Mouse (Mus musculus) kidney, postnatal 10 days (tissue): ENCODE measurements around the gene Man1b1.

ENCODE experiments used
- DNase-seq: peaks from one replicate; pipeline ENCODE4 v3.0.0; 2021; ENCODE audit warnings: mixed read lengths

Gene Man1b1

DNA sequence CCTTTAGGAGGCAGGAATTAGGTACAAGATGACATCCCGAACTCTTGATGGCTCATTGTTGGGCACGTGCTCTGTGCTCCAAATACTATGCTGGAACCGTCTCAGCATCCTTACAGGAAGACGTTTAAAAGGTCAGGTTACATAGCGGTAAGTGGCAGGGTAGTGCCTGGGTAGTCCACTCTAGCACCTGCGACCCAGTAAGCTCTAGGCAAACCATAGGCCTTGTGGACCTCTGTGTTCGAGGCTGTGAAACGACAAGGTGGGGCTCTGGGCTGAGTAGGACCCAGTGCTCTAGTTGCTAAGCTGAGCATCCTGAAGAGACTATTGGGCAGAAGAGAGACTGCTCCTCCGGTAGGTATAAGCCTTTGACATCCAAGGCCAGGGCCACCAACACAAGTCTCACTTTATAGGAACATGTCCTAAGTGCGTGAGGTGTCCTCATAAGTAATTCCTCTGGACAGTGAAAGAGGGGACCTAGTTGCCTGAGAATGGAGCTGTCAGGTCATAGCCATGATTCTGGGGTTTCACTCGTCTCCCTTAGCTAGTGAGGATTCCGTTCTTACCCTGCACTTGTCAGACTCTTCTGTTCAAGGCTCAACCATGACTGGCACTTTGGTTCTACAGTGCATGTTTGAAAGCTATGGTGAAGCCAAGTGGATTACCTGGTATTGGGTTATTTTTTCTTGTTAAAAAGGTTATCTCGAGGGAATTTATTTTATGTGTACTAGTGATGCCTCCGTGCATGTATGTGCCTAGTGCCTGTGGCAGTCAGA, 26.4 kb upstream of the Man1b1 start:
- no peak for DNase-seq

GRCm38 (mm10) chr2:25310180-25310579, 22.0 kb upstream of the Man1b1 start:
- DNase-seq, result no peak

DNA sequence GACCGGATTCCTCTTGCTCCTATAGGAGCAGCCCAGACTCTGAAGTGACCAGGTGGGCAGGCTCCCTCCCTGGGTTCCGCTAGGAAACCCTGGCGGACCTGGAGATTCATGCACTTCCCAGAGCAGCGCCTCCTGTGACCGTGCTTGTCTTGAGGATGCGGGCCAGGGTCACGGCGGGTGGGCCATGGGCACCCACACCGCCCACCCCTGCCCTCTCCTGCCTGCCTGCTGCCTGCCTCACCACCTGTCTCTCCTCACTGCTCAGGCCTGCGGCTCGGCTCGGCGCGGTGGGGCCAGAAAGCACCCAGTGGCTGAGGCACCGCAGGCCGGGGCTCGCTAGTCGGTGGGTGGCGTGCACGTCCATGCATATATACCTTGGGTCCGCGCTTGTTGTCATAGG, 21.2 kb upstream of the Man1b1 start:
- DNase-seq, result no peak

DNA sequence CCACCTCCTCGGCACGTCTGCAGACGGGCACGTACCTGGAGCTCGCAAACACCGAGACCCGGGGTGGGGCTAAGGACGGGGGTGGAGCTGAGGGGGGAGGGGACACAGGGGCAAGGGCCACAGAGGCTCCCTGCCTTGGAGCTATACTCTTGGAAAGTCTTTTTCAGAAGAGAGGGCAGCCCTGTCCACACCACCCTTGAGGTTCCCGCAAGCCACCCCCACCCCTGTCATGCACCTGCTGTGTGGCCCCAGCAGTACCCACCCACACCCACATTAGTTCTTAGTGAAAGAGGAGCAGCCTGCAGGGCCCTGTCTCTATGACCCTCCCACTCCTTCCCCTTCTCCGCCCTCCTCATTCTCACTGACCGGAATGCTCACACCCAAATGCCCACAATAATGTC, 20.6 kb upstream of the Man1b1 start:
- DNase-seq, result no peak

DNA sequence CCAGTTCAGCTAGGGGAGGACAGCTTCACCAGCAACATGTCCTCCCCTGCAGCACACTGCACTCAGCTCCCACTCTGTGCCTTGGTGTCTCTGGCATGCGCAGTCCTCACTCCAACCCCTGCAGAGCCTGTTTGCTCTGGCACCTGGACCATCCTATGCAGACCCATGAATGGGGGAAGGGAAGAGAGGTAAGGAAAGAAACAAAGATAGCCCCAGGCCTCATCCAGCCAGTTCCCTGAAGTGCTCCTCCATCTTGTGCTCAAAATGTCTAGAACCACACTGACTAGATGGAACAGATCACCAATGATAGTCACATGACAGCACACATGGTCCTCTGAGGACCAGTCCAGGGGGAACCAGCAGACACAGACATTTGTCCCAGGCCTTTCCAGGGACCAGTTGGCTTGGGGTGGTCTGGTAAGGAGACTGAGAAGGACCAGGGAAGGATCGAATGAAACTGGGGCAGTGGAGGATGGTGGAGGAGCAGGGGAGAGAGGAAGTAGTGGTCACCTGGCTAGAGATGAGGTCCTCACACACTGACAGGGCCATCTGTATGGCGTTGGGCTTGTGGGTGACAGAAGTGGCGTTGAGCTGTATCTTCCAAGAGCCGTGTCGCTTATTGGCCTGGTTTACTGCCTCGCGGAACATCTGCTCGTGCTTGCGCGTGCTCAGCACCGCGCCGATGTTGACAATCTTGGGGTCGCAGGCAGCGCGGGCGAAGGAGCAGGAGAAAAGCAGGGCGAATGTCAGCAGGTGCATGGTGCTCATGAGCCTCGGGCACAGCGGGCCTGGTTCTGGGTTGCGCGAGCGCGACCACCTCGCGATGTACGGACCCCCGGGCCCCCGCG, 13.8 kb upstream of the Man1b1 start:
- DNase-seq, result no peak

GRCm38 (mm10) chr2:25318971-25319773, 13.0 kb upstream of the Man1b1 start, which contains the start of gene Grin1:
Gene Grin1, minus strand, starts transcription at chr2:25319187.
- DNase-seq, result peak; percentile 86

DNA sequence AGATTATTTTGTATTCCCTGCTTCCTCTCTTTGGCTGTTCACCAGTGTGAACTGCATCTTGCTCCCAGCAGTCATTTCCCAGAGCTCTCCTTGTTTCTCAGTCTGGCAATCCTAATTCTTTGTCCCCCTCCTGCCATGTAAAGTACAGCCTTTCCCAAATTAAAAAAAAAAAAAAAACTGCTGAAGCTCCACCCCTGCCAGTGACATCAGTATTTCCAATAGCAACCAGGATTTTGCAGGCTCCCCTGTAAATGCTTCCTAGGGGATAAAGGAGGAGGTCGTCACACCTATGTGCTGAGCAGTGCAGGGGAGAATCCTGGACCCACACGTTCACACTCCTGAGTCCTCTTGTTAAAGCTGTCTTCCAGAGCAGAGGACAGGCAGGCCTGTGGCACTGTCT, 12.1 kb upstream of the Man1b1 start:
- DNase-seq, result no peak

DNA sequence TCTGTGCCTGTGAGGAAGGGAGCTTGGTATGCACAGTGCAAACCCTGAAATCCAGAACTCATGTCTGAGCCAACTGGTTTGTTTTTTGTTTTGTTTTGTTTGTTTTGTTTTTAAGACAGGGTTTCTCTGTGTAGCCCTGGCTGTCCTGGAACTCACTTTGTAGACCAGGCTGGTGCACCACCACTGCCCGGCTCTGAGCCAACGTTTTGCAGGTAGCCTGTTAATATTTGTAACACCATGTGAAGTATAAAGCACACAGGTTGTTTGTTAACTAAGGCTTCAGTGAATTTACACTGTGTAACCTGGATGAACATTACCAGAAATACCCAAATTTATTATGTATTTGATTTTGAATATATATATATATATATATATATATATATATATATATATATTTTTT, 6.1 kb upstream of the Man1b1 start:
- DNase-seq, result no peak

GRCm38 (mm10) chr2:25328440-25328839, 3.7 kb upstream of the Man1b1 start:
- peak; percentile 62 for DNase-seq

- no peak for DNase-seq
These were observed 668 bp upstream of the Man1b1 start for GRCm38 (mm10) chr2:25331470-25331869.

DNA sequence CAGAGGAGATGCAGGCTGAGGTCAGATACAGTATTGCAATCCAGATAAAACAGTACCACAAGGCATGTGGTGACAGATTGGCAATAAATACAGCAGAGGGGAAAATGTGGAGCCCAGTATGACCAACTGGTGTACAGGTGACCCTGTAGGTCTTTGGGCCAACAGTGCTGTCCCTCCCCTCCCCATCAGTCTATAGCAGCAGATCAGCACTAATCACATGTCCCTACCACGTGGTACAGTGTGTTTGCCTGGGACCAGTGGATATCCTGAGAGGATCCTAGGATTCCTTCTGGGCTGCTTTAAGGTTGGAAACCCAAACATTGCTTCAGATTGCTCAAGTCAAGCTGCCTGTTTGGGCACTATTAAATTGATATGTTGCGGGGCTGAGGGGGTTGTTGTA, 1.4 kb downstream of the Man1b1 start:
- DNase-seq, result no peak

GRCm38 (mm10) chr2:25338303-25338702, 6.2 kb downstream of the Man1b1 start:
- no peak for DNase-seq

DNA sequence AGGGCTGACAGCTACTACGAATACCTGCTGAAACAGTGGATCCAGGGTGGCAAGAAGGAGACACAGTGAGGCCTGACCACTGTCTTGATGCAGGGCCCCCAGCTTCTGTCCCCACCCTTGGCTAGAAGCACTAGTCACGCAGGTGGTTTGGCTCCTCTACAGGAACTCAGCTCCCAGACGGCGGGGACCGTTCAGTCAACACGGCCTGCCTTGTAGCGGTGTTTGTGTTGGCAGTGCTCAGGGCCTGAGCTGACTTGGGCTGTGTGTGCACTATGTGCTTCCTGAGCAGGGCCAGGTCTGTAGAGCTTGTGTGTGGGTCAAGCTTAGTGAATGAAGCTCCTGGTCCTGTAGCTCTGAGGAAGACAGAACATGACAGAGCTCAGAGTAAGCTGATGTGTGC, 16.0 kb downstream of the Man1b1 start:
- DNase-seq, result no peak

- no peak for DNase-seq
These were observed 17.4 kb downstream of the Man1b1 start for GRCm38 (mm10) chr2:25349499-25349898.

- DNase-seq, result no peak
These were observed 18.6 kb downstream of the Man1b1 start for GRCm38 (mm10) chr2:25350701-25351100.

DNA sequence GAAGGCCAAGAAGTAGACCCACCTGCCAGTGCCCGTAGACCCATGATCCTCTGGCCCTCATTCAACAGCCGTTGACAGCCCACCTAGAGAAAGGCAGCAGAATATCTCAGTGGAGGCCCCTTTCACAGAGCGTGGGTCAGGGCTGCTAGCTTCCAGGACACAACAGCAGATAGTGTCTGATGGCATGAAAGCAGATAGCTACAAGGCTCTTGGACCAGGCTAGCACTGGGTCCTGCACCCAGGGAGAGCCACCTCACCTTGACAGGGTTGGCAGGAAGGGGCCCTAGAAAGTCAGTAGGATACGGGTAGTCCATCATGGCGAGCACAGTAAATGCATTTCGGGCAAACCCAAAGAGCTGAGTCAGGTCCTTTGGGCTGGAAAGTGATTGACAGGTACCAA, 22.1 kb downstream of the Man1b1 start:
- DNase-seq, result no peak

DNA sequence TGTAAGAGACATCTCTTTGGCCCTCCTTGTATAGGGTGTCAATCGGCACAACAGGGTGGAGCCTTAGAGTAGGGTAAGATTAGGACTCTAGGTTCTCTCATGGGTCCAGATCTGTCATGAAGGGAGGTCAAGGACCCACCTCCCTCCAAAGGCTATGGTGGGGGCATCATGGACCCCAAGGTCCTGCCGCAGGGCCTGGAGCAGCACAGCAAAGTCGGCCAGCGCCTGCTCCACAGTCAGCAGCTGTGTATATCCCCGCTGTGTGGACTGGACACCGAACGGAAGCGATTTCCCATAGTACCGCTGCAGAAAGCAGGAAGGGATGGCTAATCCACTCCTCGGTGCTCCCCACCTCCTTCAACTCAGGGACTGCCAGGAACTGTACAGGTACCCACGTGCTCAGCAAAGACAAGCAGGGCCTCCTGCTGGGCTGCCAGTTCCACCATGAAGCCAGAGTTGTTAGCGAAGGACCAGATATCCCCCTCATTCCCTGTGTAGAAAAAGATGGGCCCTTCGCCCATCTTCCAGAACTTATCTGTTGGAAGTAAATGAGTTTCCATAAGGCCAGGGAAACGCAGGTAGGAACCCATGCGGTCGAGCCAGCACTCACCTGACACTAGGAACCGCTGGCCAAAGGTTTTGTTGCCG, 23.4 kb downstream of the Man1b1 start:
- DNase-seq, result no peak

DNA sequence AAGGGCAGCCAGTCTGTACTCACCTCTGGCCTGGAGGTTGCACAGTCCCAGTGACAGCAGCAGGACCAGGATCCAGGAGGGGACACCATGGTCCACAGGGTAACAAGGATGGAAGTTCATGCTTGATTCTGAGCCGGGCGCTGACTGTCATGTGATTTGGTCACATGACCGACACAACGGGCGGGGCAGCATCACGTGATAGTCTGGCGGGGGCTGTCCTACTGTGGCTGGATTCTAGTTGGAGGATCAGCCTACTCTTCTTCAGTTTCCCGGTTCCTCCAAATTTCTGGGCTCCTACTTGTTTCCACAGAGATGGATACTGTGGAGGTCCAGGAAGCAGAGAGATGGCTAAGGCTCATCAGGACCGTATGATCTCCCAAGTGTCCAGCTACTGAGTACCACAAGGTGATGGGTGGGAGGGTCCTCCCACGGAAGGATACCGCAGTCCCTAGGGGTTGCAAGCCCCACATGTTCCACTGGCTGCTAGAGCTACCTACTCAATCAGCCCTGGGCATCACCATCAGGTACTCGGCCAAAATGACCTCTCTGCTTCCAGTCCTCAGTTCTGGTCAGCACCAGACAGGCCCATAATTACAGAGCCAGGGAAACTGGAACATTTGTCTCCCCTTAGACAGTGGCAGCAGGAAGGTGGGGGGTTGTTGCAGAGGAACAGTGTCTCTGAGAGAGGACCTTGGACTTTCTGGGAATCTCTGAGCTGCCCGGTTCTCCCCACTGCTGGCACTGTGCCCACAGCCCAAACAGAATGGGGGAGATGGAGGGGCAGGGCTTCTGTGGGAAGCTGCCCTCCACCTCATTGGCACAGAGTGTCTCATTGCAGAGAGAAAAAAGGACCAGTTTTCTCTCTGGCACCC, 24.3 kb downstream of the Man1b1 start, which contains the start of gene Dpp7:
Dpp7 (minus strand) TSS at position 152 of the 872 bp plus-strand sequence.
- peak; percentile 89 for DNase-seq

DNA sequence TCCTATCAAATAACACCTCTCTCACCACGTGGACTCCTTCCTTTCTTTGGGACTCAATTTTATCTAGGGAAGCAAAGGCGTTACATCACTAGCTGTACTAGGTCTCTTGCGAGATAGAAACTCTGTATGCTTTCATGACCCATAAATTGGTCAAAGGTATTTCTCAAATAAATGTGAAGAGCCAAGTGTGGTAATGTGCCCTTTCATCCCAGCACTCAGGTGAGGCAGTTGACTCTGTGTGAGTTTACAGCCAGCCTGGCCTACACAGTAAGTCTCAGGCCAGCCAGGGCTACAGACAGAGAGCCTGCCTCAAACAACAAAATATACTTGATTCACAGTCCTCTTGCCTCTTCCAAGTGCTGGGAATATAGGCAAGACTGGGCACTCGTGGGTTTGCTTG, 27.7 kb downstream of the Man1b1 start:
- DNase-seq, result no peak

GRCm38 (mm10) chr2:25363478-25364178, 31.5 kb downstream of the Man1b1 start:
- DNase-seq, result peak; percentile 34

GRCm38 (mm10) chr2:25364313-25364712, 32.2 kb downstream of the Man1b1 start:
- DNase-seq, result no peak
